Mouse (Mus musculus): ENCODE results near the gene Rab11fip2. TPM values are rescaled to one million over a fixed set of nuclear protein-coding genes. Genes with fewer than 3 reads are reported as not detected.

The Rab11fip2 gene
- total and polyA plus RNA-seq, 3 experiments: 2.5 to 9.8 (median 8.6) TPM

DNA sequence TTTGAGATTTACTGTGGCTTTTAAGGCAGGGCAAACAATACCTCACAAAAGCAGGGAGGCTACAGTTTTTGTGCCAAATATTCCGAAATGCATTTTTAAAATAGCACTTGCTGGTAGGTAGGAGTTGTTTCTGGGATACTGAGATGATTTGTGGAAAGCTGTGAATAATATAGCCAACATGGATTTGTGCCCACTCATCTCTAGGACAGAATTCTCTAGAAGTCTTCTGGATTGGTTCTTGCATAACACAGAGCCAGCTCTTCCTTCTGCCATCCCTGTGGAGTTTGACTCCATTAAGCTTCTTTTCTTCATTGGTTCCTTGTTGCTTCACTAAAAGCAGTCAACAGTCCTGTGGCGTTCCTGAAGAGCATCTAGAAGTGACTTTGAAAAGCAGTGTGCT is 58.2 kb downstream of the Rab11fip2 start:
- H3K79me2 ChIP-seq (replicated peaks; ENCODE audit: control insufficient read depth, insufficient read depth, low read length): no peaks in the 10 kb centered on the region
- no peaks in the 10 kb centered on the region for H3K4me1 ChIP-seq (ENCODE audit: control insufficient read depth, insufficient read depth, low read length)
- no peak for DNase-seq
- no peak overlapping the region for H3K4me3 ChIP-seq
- no peaks in the 10 kb centered on the region for H3K27me3 ChIP-seq (ENCODE audit: control insufficient read depth, insufficient read depth, low read length)
- H3K27ac ChIP-seq: no peak overlapping the region
- H3K36me3 ChIP-seq (ENCODE audit: control insufficient read depth, insufficient read depth, low read length): no peaks in the 10 kb centered on the region
- TF ChIP-seq EP300 (IDR thresholded peaks at IDR 0.05; ENCODE audit: insufficient read depth, low read depth, low read length): no peak
- no peak for TF ChIP-seq CTCF (IDR thresholded peaks at IDR 0.05)
- TF ChIP-seq POLR2A (IDR thresholded peaks at IDR 0.05; ENCODE audit: insufficient read depth, low read depth, low read length): no peak
- H3K9ac ChIP-seq (ENCODE audit: low read depth, low read length): no peak overlapping the region
- intact Hi-C loops (cut with DNase I): no loop called here
- WGBS: 80% methylated on average over 2 of the region's 2 CpGs

DNA sequence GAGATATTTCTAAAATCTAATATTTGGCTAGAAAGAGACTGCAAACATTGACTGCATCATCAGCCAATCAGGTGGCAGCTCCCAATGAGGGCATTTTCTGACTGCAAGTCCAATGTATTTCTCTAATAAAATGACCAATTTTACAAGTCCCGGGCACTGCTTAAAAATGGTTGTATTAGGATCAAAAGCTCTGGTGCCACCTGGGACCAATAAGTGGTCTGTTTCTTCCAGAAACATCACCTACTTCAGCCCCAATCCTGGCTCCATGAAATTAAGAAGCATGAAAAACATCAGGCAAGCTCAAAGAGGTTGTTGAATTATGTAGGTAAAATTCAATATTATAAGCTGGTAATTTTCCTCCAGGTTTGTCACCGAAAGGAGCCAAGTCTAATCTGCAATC is 66.2 kb downstream of the Rab11fip2 start:
- Histone ChIP-seq H3K27me3 (ENCODE audit: control insufficient read depth, insufficient read depth, low read length) (no peaks in the 10 kb centered on the region), H3K79me2 (replicated peaks; ENCODE audit: control insufficient read depth, insufficient read depth, low read length) (no peaks in the 10 kb centered on the region), H3K4me1 (ENCODE audit: control insufficient read depth, insufficient read depth, low read length) (no peaks in the 10 kb centered on the region), H3K36me3 (ENCODE audit: control insufficient read depth, insufficient read depth, low read length) (no peaks in the 10 kb centered on the region), H3K9ac (ENCODE audit: low read depth, low read length) (no peak overlapping the region), H3K4me3 (no peak overlapping the region), H3K27ac (no peak overlapping the region)
- 92% methylated on average over 2 of the region's 2 CpGs for WGBS
- intact Hi-C loops (cut with DNase I): no loop called here
- no peak for TF ChIP-seq POLR2A (IDR thresholded peaks at IDR 0.05; ENCODE audit: insufficient read depth, low read depth, low read length)
- no peak for DNase-seq

DNA sequence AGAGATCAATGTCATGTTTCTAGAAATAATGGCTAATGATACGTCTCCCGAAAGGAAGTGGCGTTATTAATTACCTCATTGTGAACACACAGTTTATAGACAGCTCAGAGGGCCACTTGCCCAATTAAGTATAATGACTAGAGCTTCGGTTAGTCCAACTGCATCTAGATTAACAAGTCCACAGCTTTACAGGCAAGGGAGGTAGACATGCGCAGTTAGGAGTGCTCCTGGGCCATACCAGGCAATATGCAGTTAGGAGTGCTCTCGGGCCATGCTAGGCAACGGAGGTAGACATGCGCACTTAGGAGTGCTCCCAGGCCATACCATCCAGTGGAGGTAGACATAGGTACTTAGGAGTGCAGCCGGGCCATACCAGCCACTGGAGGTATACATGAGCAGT is 76.8 kb downstream of the Rab11fip2 start:
- H3K9ac ChIP-seq (ENCODE audit: low read depth, low read length): no peak overlapping the region
- WGBS: 91% methylated on average over 9 of the region's 9 CpGs

DNA sequence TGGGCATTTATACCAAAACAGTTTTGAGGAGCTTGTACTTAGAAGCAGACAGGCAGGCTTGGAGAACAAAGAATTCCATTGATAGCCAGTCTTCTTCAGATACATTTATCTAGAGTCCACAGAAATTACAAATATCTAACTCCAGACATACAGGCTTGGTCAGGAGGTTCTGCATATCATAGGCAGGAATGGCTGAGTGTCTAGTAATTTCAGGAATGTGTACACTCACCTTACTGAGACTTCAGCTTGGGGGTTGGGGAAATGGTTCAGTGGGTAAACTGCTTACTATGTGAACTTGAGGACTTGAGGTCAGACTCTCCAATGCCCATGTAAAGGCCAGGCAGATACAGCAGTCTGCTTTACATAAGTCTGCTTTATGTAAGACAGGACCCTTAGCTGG is 81.0 kb downstream of the Rab11fip2 start:
- no peaks in the 10 kb centered on the region for H3K79me2 ChIP-seq (replicated peaks; ENCODE audit: control insufficient read depth, insufficient read depth, low read length)
- H3K4me1 ChIP-seq (ENCODE audit: control insufficient read depth, insufficient read depth, low read length): no peaks in the 10 kb centered on the region
- no peak overlapping the region for H3K27ac ChIP-seq
- no peak for DNase-seq
- no peaks in the 10 kb centered on the region for H3K27me3 ChIP-seq (ENCODE audit: control insufficient read depth, insufficient read depth, low read length)
- H3K36me3 ChIP-seq (ENCODE audit: control insufficient read depth, insufficient read depth, low read length): no peaks in the 10 kb centered on the region
- no peak overlapping the region for H3K4me3 ChIP-seq
- TF ChIP-seq CTCF (IDR thresholded peaks at IDR 0.05): no peak
- TF ChIP-seq POLR2A (IDR thresholded peaks at IDR 0.05; ENCODE audit: insufficient read depth, low read depth, low read length): no peak
- TF ChIP-seq EP300 (IDR thresholded peaks at IDR 0.05; ENCODE audit: insufficient read depth, low read depth, low read length): no peak
- intact Hi-C loops (cut with DNase I): no loop called here
- H3K9ac ChIP-seq (ENCODE audit: low read depth, low read length): no peak overlapping the region

More for the DNA sequence above, 76.8 kb downstream of the Rab11fip2 start:
- no peak for TF ChIP-seq POLR2A (IDR thresholded peaks at IDR 0.05; ENCODE audit: insufficient read depth, low read depth, low read length)
- no peak for TF ChIP-seq CTCF (IDR thresholded peaks at IDR 0.05)
- no peak for TF ChIP-seq EP300 (IDR thresholded peaks at IDR 0.05; ENCODE audit: insufficient read depth, low read depth, low read length)
- Histone ChIP-seq H3K79me2 (replicated peaks; ENCODE audit: control insufficient read depth, insufficient read depth, low read length) (no peaks in the 10 kb centered on the region), H3K27ac (no peak overlapping the region), H3K27me3 (ENCODE audit: control insufficient read depth, insufficient read depth, low read length) (no peaks in the 10 kb centered on the region), H3K4me1 (ENCODE audit: control insufficient read depth, insufficient read depth, low read length) (no peaks in the 10 kb centered on the region), H3K4me3 (no peak overlapping the region), H3K36me3 (ENCODE audit: control insufficient read depth, insufficient read depth, low read length) (no peaks in the 10 kb centered on the region)
- intact Hi-C loops (cut with DNase I): no loop called here
- DNase-seq: no peak

DNA sequence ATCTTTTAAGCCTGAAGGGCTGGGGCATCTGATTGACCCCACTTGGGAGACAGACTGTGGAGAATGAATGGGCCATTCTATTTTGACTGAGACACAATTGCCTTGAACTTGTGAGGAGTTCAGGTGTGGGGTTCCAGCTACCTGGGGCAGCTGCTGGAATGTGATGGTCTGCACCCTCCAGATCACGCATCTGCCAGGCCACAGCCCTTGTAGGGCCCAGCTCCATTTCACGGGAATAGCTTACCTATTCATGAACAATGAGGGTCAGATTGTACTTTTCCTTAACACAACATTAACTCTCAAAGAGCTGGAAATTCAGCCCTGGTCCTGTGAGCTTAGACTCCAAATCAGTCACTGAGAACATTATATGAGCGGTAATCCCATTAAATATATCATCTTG is 82.7 kb downstream of the Rab11fip2 start:
- no peak overlapping the region for H3K9ac ChIP-seq (ENCODE audit: low read depth, low read length)
- H3K79me2 ChIP-seq (replicated peaks; ENCODE audit: control insufficient read depth, insufficient read depth, low read length): no peaks in the 10 kb centered on the region
- intact Hi-C loops (cut with DNase I): no loop called here
- no peaks in the 10 kb centered on the region for H3K27me3 ChIP-seq (ENCODE audit: control insufficient read depth, insufficient read depth, low read length)
- no peaks in the 10 kb centered on the region for H3K36me3 ChIP-seq (ENCODE audit: control insufficient read depth, insufficient read depth, low read length)
- H3K27ac ChIP-seq: no peak overlapping the region
- WGBS: 79% methylated on average over 3 of the region's 3 CpGs
- DNase-seq: no peak
- H3K4me3 ChIP-seq: no peak overlapping the region
- no peaks in the 10 kb centered on the region for H3K4me1 ChIP-seq (ENCODE audit: control insufficient read depth, insufficient read depth, low read length)
- no peak for TF ChIP-seq EP300 (IDR thresholded peaks at IDR 0.05; ENCODE audit: insufficient read depth, low read depth, low read length)
- TF ChIP-seq CTCF (IDR thresholded peaks at IDR 0.05): no peak
- no peak for TF ChIP-seq POLR2A (IDR thresholded peaks at IDR 0.05; ENCODE audit: insufficient read depth, low read depth, low read length)

DNA sequence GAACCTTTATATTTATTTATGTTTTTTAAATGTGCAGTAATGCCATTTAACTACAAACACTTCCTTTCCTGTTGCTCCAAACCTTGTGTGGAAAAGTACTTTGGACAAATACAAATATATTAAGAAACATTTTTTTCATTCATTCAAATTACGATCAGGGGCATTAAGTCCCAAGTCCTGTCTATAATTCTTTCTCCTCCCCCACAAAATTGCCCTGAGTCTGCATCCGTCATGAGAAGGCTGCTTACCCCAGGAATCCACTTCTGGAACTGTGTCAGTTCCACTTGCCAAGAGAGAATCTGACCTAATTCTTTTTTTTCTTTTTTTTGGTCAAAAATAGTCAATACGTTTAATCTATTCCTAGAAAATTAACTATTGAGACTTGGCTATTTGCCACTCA is 90.4 kb downstream of the Rab11fip2 start:
- TF ChIP-seq CTCF (IDR thresholded peaks at IDR 0.05): no peak
- no peak for TF ChIP-seq POLR2A (IDR thresholded peaks at IDR 0.05; ENCODE audit: insufficient read depth, low read depth, low read length)
- TF ChIP-seq EP300 (IDR thresholded peaks at IDR 0.05; ENCODE audit: insufficient read depth, low read depth, low read length): no peak
- intact Hi-C loops (cut with DNase I): no loop called here
- Histone ChIP-seq H3K9ac (ENCODE audit: low read depth, low read length) (no peak overlapping the region), H3K27ac (no peak overlapping the region), H3K79me2 (replicated peaks; ENCODE audit: control insufficient read depth, insufficient read depth, low read length) (no peaks in the 10 kb centered on the region), H3K27me3 (ENCODE audit: control insufficient read depth, insufficient read depth, low read length) (no peaks in the 10 kb centered on the region), H3K4me1 (ENCODE audit: control insufficient read depth, insufficient read depth, low read length) (no peaks in the 10 kb centered on the region), H3K4me3 (no peak overlapping the region), H3K36me3 (ENCODE audit: control insufficient read depth, insufficient read depth, low read length) (no peaks in the 10 kb centered on the region)
- DNase-seq: no peak
- WGBS: 58% methylated on average over 3 of the region's 3 CpGs

Data from heart, adult 2 months (tissue).